Mouse (Mus musculus): ENCODE measurements around the gene Rbm5.

Gene Rbm5

GRCm38 (mm10) chr9:107734567-107734971, 36.2 kb downstream of the Rbm5 start:
- DNase-seq (ENCODE audit: low read depth) = no peak

DNA sequence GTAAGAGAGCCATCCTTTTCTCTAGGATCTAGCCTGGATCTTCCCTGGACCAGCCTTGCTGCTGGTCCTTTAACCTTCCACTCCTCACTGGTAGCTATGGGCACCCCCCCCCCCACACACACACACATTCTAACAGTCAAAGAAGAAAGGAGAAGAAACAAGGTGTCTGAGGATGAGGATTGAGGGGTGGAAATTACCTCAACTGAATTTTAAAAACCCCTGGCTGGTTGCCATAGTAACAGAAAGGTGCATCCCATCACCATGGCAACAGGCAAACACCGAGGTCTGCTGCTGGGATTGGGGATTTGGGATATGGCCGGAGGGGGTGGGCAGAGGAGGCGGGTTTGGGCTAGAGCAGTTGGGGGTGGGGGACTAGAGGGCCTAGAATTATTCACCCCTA, 41.1 kb downstream of the Rbm5 start:
- no peak for DNase-seq (ENCODE audit: low read depth)

DNA sequence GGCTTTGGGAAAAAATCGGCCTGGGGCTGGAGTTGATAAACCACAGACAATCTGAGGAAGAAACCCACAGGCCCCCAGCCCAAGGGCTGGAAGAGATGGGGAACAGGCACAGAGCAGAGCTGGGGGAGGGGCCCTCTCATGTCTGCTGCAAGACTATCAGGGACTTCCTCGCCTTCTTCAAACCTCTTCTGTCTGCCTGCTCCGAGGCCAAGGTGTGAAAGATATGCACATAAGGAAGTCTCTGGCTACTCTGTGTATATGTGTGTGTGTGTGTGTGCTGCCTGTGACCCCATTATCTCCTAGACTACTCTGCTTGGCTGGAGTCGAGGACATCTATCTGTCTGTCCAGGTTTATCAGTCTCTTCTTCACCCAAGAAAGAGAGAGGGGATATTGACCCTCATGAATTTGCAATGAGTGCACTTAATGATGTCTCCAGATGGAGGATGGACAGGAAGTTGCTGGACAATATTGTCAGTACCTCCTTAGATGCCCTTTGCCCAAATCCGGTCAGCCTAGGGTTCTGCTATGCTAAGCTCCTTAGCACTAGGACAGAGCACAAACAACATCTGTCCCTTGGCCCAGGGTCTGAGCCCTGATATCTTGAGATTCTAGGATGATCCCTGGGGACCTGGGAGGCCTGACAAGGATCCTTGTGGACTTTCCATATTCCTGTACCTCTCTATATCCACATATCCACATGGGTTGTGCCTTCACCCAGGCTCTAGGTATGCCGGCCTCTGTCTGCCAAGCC, 41.7 kb downstream of the Rbm5 start:
- no peak for DNase-seq (ENCODE audit: low read depth)

DNA sequence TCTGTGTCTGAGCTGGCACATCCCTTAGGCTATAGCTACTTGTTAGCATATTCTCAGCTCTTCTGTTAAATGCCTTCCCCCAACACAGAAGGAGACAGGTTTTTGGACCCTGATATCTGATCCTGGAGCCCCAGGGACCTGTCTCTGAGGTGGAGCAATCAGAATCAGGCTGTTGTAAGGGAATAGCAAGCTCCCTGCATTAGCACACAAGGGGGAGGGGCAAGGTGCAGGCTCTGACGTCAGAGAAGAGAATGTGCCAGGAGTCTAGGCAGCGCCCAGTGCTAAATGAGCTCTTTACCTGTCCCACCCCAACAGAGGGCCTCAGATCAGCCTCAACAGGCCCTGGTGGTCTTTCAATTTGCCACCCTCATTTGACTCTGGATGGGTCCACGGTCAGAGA, 43.8 kb downstream of the Rbm5 start:
- no peak for DNase-seq (ENCODE audit: low read depth)

DNA sequence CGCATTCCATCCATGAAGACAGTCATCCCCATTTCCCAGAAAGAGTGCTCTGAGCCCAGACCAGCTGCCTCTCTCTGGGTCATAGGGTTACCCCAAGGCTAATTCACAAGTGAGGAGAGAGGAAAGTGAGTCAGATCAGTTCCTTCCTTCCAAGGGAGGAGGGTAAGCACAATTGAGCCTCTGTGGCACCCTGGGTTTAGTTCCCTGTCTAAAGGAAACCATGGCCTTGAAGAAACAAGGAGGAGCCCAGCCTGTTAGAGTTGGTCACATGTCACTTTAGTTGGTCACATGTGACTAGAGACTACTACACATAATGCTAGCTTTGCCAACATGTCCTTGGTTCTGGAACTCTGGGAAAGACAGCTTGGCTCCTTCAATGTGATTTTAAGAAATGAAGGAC, 46.0 kb downstream of the Rbm5 start:
- no peak for DNase-seq (ENCODE audit: low read depth)

DNA sequence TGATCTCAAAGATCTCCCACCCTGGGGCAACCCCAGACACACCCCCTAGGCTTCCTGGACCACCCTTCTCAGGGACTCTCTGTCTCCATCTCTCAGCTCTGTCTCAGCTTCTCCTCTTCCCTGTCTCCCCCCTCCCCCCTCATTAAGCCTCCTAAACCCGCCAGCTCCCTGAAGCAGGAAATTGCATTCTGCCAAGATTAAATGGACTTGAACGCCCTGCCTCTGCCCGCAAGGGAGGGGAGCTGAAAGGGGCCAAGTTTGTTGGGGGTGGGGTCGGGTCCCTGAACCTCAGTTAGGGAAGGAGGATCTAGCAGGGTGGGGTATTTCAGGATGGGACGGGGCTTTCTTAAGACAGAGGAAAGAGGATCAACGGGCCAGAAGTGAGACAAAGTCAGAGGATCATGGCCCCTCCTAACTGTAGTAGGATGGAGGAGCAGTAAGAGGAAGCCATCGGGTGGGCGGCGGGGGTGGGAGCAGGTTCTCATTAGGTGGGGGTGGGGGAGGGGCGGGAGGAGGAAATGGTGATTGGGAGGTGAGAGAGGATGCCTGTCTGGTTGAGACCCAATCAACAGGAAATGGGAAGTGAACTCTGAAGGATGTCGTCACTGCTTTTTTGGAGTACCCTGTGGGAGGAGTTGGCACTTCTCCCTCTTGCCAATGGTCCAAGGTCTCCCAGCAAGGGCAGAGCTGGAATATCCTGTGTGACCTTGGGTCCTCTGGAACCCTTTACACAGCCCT, 46.8 kb downstream of the Rbm5 start:
- DNase-seq (ENCODE audit: low read depth) = no peak

GRCm38 (mm10) chr9:107723292-107723691, 47.5 kb downstream of the Rbm5 start:
- no peak for DNase-seq (ENCODE audit: low read depth)

DNA sequence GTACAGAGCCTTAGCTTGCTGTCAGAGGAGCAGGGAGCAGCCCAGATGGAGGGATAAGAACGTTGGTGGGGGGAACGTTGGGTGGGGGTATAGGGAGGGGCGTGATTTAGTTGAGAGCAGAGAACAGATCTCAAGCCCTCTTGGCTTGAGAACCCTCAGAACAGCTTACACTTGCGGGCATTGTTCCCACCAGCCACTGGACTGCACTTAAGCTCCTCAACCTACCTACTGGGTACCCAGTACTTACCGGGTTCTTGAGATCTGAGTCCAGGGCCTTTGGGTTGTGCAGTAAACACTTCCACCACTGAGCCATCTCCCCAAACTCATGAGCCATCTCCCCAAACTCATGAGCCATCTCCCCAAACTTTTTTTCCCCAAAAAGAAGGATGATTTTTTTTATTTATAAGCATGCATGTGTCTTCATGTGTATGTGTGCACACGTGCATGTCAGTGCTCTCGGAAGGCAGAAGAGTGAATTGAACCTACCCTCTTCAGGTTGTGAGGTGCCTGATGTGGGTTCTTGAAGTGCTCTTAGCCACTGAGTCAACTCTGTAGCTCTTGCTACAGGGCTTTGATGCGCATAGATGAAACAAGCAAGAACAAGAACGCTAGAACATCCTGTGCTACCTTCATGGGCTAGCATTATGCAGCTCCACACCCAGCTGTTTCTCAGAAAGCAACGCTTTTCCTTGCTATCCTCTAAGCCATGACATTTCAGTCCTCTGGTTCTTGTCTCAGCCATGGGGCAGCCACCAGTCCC, 51.8 kb downstream of the Rbm5 start:
- DNase-seq (ENCODE audit: low read depth) = no peak

GRCm38 (mm10) chr9:107716951-107717350, 53.8 kb downstream of the Rbm5 start:
- DNase-seq (ENCODE audit: low read depth) = no peak

- DNase-seq (ENCODE audit: low read depth) = no peak
Measured at GRCm38 (mm10) chr9:107715632-107716031, 55.2 kb downstream of the Rbm5 start.

DNA sequence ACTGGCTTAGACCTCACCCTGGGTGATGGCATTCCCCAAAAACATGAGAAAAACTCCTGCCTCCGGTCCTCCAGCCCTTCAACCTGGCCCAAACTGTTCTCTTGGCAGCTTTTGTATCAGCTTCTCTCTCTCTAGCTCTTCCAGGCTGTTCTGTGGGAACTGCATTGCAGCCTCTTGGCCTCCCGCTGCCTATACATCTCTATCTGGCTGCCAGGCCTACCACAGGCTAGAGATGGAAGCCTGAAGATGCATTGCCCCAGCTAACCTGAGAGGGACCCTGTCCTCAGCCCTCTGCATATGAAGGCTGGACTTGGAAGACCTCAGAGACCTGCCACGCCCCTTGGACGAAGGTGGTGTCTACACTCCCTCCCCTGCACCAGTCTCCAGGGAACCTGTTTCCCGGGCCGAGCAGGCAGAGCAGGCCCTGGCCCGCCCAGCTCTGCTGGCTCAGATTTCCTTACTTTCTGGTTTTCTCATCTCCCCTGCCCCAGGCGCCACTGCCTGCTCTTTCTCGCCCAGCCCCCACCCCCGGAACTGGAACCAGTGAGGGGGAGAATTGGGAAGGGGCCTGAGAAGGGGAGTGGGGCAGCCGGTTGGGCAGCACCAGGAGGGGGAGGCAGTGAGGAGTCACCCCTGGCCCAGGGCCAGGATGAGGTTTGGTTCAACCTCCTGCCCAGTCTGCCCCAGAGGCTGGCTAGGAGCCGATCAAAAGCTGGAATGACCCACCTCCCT, 56.4 kb downstream of the Rbm5 start:
- DNase-seq (ENCODE audit: low read depth) = no peak

- DNase-seq (ENCODE audit: low read depth) = peak; percentile 56
Measured at GRCm38 (mm10) chr9:107709697-107710483, 60.9 kb downstream of the Rbm5 start, which contains the start of gene Sema3f. Sema3f (minus strand) TSS chr9:107710475.

- no peak for DNase-seq (ENCODE audit: low read depth)
Measured at GRCm38 (mm10) chr9:107709096-107709696, 61.6 kb downstream of the Rbm5 start.

DNA sequence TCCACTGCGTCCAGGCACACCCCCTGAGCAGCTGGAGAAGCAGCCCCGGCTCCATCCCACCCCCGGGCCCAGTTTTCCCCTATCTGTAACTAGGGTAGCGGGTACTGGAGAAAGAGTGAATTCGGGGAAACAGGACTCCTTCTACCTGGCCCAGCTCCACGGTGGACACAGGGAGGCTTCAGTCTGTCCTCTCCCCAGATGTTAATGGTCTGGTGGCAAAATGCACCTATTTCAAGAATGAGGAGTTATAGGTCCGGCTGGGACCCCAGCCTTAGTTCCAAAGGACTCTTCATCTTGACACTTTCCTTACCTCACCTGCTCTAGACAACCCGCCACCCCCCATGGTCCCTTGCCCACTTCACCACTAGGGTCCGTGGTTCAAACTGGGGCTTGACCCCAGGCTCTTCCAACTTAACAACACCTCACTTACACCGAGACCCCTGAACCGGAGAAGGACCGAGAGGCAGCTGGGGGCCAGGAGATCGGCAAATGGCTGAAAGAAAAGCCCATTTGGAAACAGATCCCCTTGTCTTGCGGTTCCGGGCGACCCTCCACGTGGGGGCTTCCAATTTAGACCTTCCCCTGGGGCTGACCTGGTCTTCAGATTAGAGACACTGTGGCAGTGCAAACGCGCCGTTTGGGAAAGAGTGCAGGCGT, 62.2 kb downstream of the Rbm5 start:
- no peak for DNase-seq (ENCODE audit: low read depth)

GRCm38 (mm10) chr9:107707701-107708438, 62.9 kb downstream of the Rbm5 start:
- DNase-seq (ENCODE audit: low read depth) = no peak

DNA sequence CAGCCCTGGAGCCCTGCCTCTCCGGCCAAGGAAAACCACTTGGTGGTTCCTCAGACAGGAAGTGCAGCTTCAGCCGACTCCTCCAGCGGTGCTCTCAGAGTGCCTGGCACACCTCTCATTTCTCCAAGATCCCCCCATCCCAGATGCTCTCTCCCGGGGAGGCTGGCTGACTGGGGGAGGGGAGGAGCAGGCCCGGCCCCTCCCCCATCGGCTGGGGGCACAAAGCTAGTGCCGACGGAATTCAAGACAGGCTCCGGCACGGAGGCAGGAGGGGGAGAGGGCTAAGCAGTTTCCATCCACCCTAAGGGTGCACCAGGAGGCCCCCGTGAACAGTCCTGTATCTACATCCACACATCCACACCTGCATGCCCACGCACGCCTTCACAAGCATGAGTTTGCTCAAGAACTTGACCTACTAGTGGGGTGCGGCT, 64.0 kb downstream of the Rbm5 start:
- DNase-seq (ENCODE audit: low read depth) = no peak

GRCm38 (mm10) chr9:107703337-107704122, 67.3 kb downstream of the Rbm5 start:
- DNase-seq (ENCODE audit: low read depth) = no peak

DNA sequence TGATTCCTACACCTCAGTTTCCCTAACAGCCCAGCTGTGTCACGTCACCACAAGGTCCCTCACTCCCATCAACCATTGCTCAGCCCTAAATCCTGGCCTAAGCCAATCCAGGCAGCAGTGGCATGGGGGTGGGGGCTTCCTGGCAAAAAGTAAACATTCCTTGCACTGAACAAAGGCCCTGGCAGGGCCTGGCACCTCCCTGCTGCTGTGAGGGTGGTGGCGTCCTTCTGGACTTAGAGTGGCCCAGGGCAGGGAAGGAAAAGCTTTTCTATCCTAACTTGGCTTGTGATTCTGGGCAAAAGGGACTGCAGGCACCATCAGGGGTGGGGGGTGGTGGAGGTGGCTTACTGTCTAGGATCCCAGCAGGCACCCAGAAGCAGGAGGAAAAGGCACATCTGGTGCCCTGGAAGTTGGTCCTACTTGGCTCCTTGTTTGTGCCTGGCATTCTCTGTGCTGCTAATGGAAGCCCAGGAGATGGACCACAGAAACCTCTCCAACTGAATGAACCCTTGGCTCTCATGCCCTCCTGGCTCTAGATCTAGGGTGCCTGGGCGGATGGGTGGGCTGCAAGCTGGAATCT, 68.1 kb downstream of the Rbm5 start:
- DNase-seq (ENCODE audit: low read depth) = no peak

All from c-Kit-positive CD71-negative TER-119-negative erythroid progenitor cells, embryonic 14.5 days (primary cell).